Mouse (Mus musculus): ENCODE results near the gene Antxr2. TPM values are rescaled to one million over a fixed set of nuclear protein-coding genes. Genes with fewer than 3 reads are reported as not detected.

Gene Antxr2
- polyA plus RNA-seq, 1 experiment from 2014 or later, result 13.3 TPM

DNA sequence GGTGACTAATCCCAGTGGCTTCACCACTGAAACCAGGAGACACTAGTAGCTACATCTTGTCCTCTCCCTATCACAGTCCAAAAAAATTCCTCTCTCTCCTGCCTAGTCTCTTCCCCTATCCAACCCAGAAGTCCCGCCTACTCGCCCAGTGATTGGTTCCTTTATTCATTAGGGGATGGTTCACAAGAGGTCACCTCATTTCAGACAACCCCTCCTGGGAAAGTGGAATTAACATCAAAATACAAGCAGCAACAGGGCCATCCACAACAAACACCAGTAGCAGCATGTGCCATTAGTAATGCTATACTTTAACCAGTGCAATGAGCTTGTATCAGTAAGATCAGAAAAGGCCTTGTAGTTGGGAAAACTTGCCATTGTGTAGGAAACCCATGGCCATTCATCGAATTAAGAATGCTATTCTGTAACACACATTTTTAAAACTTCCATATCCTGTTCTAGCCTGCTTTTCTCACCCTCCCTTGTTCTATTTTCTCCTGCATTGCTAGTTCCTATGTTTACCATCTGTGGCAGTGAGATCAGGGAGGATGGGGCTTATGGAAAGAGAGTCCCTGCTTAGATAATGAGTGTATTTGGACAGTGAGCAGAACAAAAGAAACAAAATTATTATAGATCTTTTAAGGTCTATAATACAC is 191.4 kb downstream of the Antxr2 start:
- Histone ChIP-seq H3K4me3 (no peak overlapping the region), H3K36me3 (no peaks in the 10 kb centered on the region), H3K27me3 (ENCODE audit: low read depth, poor library complexity, severe bottlenecking) (no peaks in the 10 kb centered on the region), H3K9me3 (replicated peaks) (no peaks in the 10 kb centered on the region), H3K27ac (replicated peaks) (no peak overlapping the region), H3K4me1 (no peaks in the 10 kb centered on the region)
- 74% methylated on average over 3 of the region's 3 CpGs for WGBS
- DNase-seq (ENCODE audit: low spot score), result no peak

DNA sequence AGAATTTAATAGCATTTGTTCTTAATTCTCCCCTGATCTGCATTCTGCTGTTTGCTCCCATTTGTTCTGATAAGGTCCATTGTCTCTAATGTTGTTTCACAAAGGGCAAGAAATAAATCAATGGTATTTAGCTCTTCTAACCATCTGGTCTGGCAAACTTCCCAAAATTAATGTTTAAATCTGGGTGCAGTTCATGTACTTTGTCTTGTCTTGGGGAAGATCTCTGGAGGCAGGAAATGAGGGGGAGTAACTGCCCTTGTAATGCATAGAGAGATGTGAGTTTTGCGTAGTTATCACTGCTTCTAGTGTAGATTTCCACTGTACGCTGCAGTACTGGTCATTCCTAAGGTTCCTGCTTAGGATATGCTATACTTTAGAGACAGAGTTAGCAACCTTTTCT is 193.5 kb downstream of the Antxr2 start:
- H3K9me3 ChIP-seq (replicated peaks), result no peaks in the 10 kb centered on the region
- 91% methylated on average over 2 of the region's 2 CpGs for WGBS
- no peak for DNase-seq (ENCODE audit: low spot score)
- no peak overlapping the region for H3K27ac ChIP-seq (replicated peaks)
- no peaks in the 10 kb centered on the region for H3K4me1 ChIP-seq
- H3K27me3 ChIP-seq (ENCODE audit: low read depth, poor library complexity, severe bottlenecking), result no peaks in the 10 kb centered on the region
- H3K4me3 ChIP-seq, result no peak overlapping the region
- no peaks in the 10 kb centered on the region for H3K36me3 ChIP-seq

DNA sequence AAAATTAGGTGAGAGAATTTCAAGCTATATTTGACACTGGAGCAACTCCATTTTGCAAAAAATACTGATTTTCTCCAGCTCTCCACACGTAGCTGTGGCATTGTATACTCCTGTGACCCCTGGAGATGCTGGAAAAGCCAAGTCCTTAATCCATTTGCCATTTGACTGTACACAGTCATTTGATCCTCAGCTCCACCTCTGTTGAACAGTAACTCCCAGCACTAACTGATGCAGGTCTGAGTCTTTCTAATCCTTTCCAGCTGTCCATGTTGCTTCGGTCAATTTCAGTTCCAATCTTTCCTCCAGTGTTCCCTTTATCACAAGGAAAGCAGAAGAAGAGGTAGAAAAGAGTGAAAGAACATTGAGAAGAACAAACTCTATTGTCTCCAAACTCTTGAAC is 195.4 kb downstream of the Antxr2 start:
- WGBS, result 69% methylated on average over 2 of the region's 2 CpGs
- no peak for DNase-seq (ENCODE audit: low spot score)
- Histone ChIP-seq H3K27ac (replicated peaks) (no peak overlapping the region), H3K4me3 (no peak overlapping the region), H3K36me3 (no peaks in the 10 kb centered on the region), H3K27me3 (ENCODE audit: low read depth, poor library complexity, severe bottlenecking) (no peaks in the 10 kb centered on the region), H3K9me3 (replicated peaks) (no peaks in the 10 kb centered on the region), H3K4me1 (no peaks in the 10 kb centered on the region)

DNA sequence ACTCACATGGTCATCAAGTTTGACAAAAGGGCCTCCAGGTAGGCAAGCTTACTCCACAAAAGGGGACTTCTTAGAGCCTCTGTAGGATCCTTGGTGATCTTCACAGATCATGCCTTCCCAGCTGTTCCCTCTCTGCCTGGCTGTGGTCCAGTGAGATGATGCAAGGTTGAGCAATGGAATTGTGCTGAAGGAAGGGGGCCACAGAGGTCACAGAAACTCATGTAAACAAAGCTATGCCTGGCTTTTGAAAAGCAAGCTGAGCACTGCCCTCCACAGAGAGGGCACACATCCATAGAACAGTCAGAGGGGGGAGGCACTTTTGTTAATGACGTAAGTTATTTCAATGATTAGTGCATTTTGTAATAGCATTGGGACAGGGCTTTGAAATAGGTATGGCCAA is 196.1 kb downstream of the Antxr2 start:
- Histone ChIP-seq H3K27ac (replicated peaks) (no peak overlapping the region), H3K4me3 (no peak overlapping the region), H3K27me3 (ENCODE audit: low read depth, poor library complexity, severe bottlenecking) (no peaks in the 10 kb centered on the region), H3K9me3 (replicated peaks) (no peaks in the 10 kb centered on the region), H3K4me1 (no peaks in the 10 kb centered on the region), H3K36me3 (no peaks in the 10 kb centered on the region)
- DNase-seq (ENCODE audit: low spot score), result no peak
- 78% methylated on average over 1 of the region's 1 CpGs for WGBS

Other genes with a start within 250 kb of the Antxr2 start
- 0.22 and 0.35 TPM in 2 replicates for gene Prdm8, start 136.2 kb upstream of the Antxr2 start, polyA plus RNA-seq (2016; fragmentation: Nextera tagmentation; extraction: Ambion mirVana)
- gene Fgf5, start 223.1 kb upstream of the Antxr2 start, polyA plus RNA-seq (2016; fragmentation: Nextera tagmentation; extraction: Ambion mirVana), result 0.07 and 0.10 TPM in 2 replicates

All from midbrain, embryonic 10.5 days (tissue).